Mouse (Mus musculus): ENCODE measurements around the gene Ssbp3.
A peak's percentile ranks its signal among the peaks of the same experiment; 100 is the strongest.

The Ssbp3 gene

GRCm38 (mm10) chr4:106910201-106911172 lies at the start of gene Ssbp3:
Gene Ssbp3 (plus strand): TSS chr4:106910701.
- peak; percentile 90 for DNase-seq (ENCODE audit: low spot score)

- no peak for DNase-seq (ENCODE audit: low spot score)
These were observed 48.6 kb upstream of the Ssbp3 start for GRCm38 (mm10) chr4:106861871-106862270.

GRCm38 (mm10) chr4:106862317-106862716 lies 48.2 kb upstream of the Ssbp3 start:
- peak; percentile 15 for DNase-seq (ENCODE audit: low spot score)

GRCm38 (mm10) chr4:106862767-106863370 lies 47.6 kb upstream of the Ssbp3 start:
- no peak for DNase-seq (ENCODE audit: low spot score)

GRCm38 (mm10) chr4:106865415-106866110 lies 44.9 kb upstream of the Ssbp3 start:
- DNase-seq (ENCODE audit: low spot score): no peak

- DNase-seq (ENCODE audit: low spot score): no peak
These were observed 44.1 kb upstream of the Ssbp3 start for GRCm38 (mm10) chr4:106866381-106866780.

- DNase-seq (ENCODE audit: low spot score): no peak
These were observed 43.7 kb upstream of the Ssbp3 start for GRCm38 (mm10) chr4:106866845-106867244.

GRCm38 (mm10) chr4:106868737-106869438 lies 41.6 kb upstream of the Ssbp3 start:
- no peak for DNase-seq (ENCODE audit: low spot score)

- no peak for DNase-seq (ENCODE audit: low spot score)
These were observed 41.0 kb upstream of the Ssbp3 start for GRCm38 (mm10) chr4:106869539-106869951.

- no peak for DNase-seq (ENCODE audit: low spot score)
These were observed 39.9 kb upstream of the Ssbp3 start for GRCm38 (mm10) chr4:106870556-106870955.

GRCm38 (mm10) chr4:106874501-106874900 lies 36.0 kb upstream of the Ssbp3 start:
- DNase-seq (ENCODE audit: low spot score): no peak

- DNase-seq (ENCODE audit: low spot score): no peak
These were observed 29.4 kb upstream of the Ssbp3 start for GRCm38 (mm10) chr4:106881101-106881500.

GRCm38 (mm10) chr4:106883149-106883548 lies 27.4 kb upstream of the Ssbp3 start:
- no peak for DNase-seq (ENCODE audit: low spot score)

- no peak for DNase-seq (ENCODE audit: low spot score)
These were observed 24.0 kb upstream of the Ssbp3 start for GRCm38 (mm10) chr4:106886307-106887085.

- no peak for DNase-seq (ENCODE audit: low spot score)
These were observed 14.4 kb upstream of the Ssbp3 start for GRCm38 (mm10) chr4:106896086-106896485.

GRCm38 (mm10) chr4:106898923-106899322 lies 11.6 kb upstream of the Ssbp3 start:
- DNase-seq (ENCODE audit: low spot score): no peak

- no peak for DNase-seq (ENCODE audit: low spot score)
These were observed 11.0 kb upstream of the Ssbp3 start for GRCm38 (mm10) chr4:106899471-106899870.

GRCm38 (mm10) chr4:106900718-106901117 lies 9.8 kb upstream of the Ssbp3 start:
- DNase-seq (ENCODE audit: low spot score): no peak

GRCm38 (mm10) chr4:106901610-106902009 lies 8.9 kb upstream of the Ssbp3 start:
- DNase-seq (ENCODE audit: low spot score): no peak

GRCm38 (mm10) chr4:106902157-106902556 lies 8.3 kb upstream of the Ssbp3 start:
- no peak for DNase-seq (ENCODE audit: low spot score)

GRCm38 (mm10) chr4:106905898-106906297 lies 4.6 kb upstream of the Ssbp3 start:
- no peak for DNase-seq (ENCODE audit: low spot score)
